In genomic region chr11:99990571-99990970, GRCm38 (mm10) we compare ENCODE assay signal across 31 mouse cellular contexts. TPM values are rescaled to one million over a fixed set of nuclear protein-coding genes. Genes with fewer than 3 reads are reported as not detected.
"Had no signal": no experiment of that assay in that cellular context is flagged by ENCODE, and none has a peak within 500 bp of the region (broad histone marks: within the 10 kb centered on the region; RNA-seq: fewer than 3 reads in every experiment).

No protein-coding gene starts in this region.

- H3K4me2 ChIP-seq: kidney, embryonic 15.5 days; liver, embryonic 13.5 days; midbrain, embryonic 13.5 days; neural tube, embryonic 13.5 days; stomach, embryonic 15.5 days had no signal

- H3K27me3 ChIP-seq: midbrain, embryonic 13.5 days had no signal

- H3K9me3 ChIP-seq: kidney, embryonic 15.5 days; liver, embryonic 13.5 days; midbrain, embryonic 13.5 days; neural tube, embryonic 13.5 days; stomach, embryonic 15.5 days had no signal

- DNase-seq: kidney, adult 8-10 months; kidney, postnatal 10 days; kidney, postnatal 36 days; layer of hippocampus, postnatal 36 days; liver, embryonic 13.5 days; lung, adult 2 months; retina, postnatal 1 day; right cerebral cortex, postnatal 25 days; spleen, adult 18-20 months; thymus, adult 2 months; thymus, postnatal 14 days; thymus, postnatal 4 days had no signal

- H3K4me1 ChIP-seq: liver, embryonic 13.5 days; stomach, embryonic 15.5 days had no signal

- ATAC-seq: midbrain, embryonic 13.5 days had no signal

- H3K9ac ChIP-seq: kidney, embryonic 15.5 days; liver, embryonic 13.5 days; midbrain, embryonic 13.5 days; neural tube, embryonic 13.5 days; stomach, embryonic 15.5 days had no signal

- H3K36me3 ChIP-seq: kidney, embryonic 15.5 days; liver, embryonic 13.5 days; midbrain, embryonic 13.5 days; neural tube, embryonic 13.5 days; stomach, embryonic 15.5 days had no signal

- H3K4me3 ChIP-seq: kidney, embryonic 15.5 days; left cerebral cortex, adult 2 months; liver, embryonic 13.5 days; midbrain, embryonic 13.5 days; myocyte; neural tube, embryonic 13.5 days; stomach, embryonic 15.5 days had no signal

- H3K27ac ChIP-seq: kidney, embryonic 15.5 days; left cerebral cortex, adult 2 months; liver, embryonic 13.5 days; macrophage; midbrain, embryonic 13.5 days; neural tube, embryonic 13.5 days; stomach, embryonic 15.5 days had no signal

RNA-seq across cellular contexts. Expression of gene Krtap17-1, which starts 3.2 kb away (rescaled TPM):
- total RNA-seq: layer of hippocampus, adult 8-10 months; layer of hippocampus, postnatal 10 days; layer of hippocampus, postnatal 36 days; left cerebral cortex, adult 2 months; left cerebral cortex, postnatal 10 days; left cerebral cortex, postnatal 36 days; liver, adult 2 months; megakaryocyte, adult 5-6 weeks; monocyte, adult 5-6 weeks; neutrophil, adult 5-6 weeks had no signal
- polyA plus RNA-seq: kidney, embryonic 15.5 days; liver, adult 2 months; liver, embryonic 13.5 days; liver, embryonic 16.5 days; macrophage; myocyte; neural tube, embryonic 13.5 days; stomach, embryonic 15.5 days had no signal

RNA-seq across cellular contexts. Expression of gene Krtap16-1, which starts 4.2 kb away (rescaled TPM):
- total RNA-seq: layer of hippocampus, adult 8-10 months; layer of hippocampus, postnatal 10 days; layer of hippocampus, postnatal 36 days; left cerebral cortex, adult 2 months; left cerebral cortex, postnatal 10 days; left cerebral cortex, postnatal 36 days; liver, adult 2 months; megakaryocyte, adult 5-6 weeks; monocyte, adult 5-6 weeks; neutrophil, adult 5-6 weeks had no signal
- polyA plus RNA-seq: kidney, embryonic 15.5 days; limb, embryonic 11.5 days; liver, adult 2 months; liver, embryonic 13.5 days; liver, embryonic 16.5 days; lung, adult 2 months; lung, embryonic 16.5 days; macrophage; midbrain, embryonic 13.5 days; myocyte; neural tube, embryonic 13.5 days; stomach, embryonic 15.5 days; thymus, adult 2 months had no signal

RNA-seq across cellular contexts. Expression of gene Krtap29-1, which starts 11.7 kb away (rescaled TPM):
- total RNA-seq: layer of hippocampus, adult 8-10 months; layer of hippocampus, postnatal 10 days; layer of hippocampus, postnatal 36 days; left cerebral cortex, adult 2 months; left cerebral cortex, postnatal 10 days; left cerebral cortex, postnatal 36 days; liver, adult 2 months; megakaryocyte, adult 5-6 weeks; monocyte, adult 5-6 weeks; neutrophil, adult 5-6 weeks had no signal
- polyA plus RNA-seq: kidney, embryonic 15.5 days; limb, embryonic 11.5 days; limb, embryonic 14.5 days; liver, adult 2 months; liver, embryonic 13.5 days; liver, embryonic 16.5 days; lung, adult 2 months; lung, embryonic 16.5 days; macrophage; midbrain, embryonic 13.5 days; myocyte; neural tube, embryonic 13.5 days; stomach, embryonic 15.5 days; thymus, adult 2 months had no signal

RNA-seq across cellular contexts. Expression of gene Krt33a, which starts 25.4 kb away (rescaled TPM):
- total RNA-seq: layer of hippocampus, adult 8-10 months; layer of hippocampus, postnatal 10 days; layer of hippocampus, postnatal 36 days; left cerebral cortex, adult 2 months; left cerebral cortex, postnatal 10 days; left cerebral cortex, postnatal 36 days; liver, adult 2 months; megakaryocyte, adult 5-6 weeks; monocyte, adult 5-6 weeks; neutrophil, adult 5-6 weeks had no signal
- polyA plus RNA-seq: kidney, embryonic 15.5 days; limb, embryonic 11.5 days; liver, adult 2 months; liver, embryonic 13.5 days; liver, embryonic 16.5 days; lung, adult 2 months; lung, embryonic 16.5 days; macrophage; midbrain, embryonic 13.5 days; myocyte; neural tube, embryonic 13.5 days had no signal

RNA-seq across cellular contexts. Expression of gene Krt33b, which starts 39.1 kb away (rescaled TPM):
- total RNA-seq: layer of hippocampus, adult 8-10 months; layer of hippocampus, postnatal 10 days; layer of hippocampus, postnatal 36 days; left cerebral cortex, adult 2 months; left cerebral cortex, postnatal 10 days; left cerebral cortex, postnatal 36 days; liver, adult 2 months; megakaryocyte, adult 5-6 weeks; monocyte, adult 5-6 weeks; neutrophil, adult 5-6 weeks had no signal
- polyA plus RNA-seq: kidney, embryonic 15.5 days; liver, adult 2 months; liver, embryonic 13.5 days; liver, embryonic 16.5 days; lung, adult 2 months; lung, embryonic 16.5 days; macrophage; midbrain, embryonic 13.5 days; neural tube, embryonic 13.5 days; stomach, embryonic 15.5 days had no signal
